Mouse (Mus musculus): ENCODE measurements around the gene Hadh. TPM values are rescaled to one million over a fixed set of nuclear protein-coding genes. Genes with fewer than 3 reads are reported as not detected.

Hadh gene
- total RNA-seq (2012; rRNA removed) (39.1 and 42.3 TPM in 2 replicates), polyA plus RNA-seq (2012; ENCODE audit: insufficient read depth in 1 of 2, insufficient read length in 2 of 2, low read depth in 1 of 2, low replicate concordance in 2 of 2, missing spikeins in 1 of 2) (10 to 100 TPM in 1 of 2 experiments, not detected in 1; 66.9 TPM)

GRCm38 (mm10) chr3:131271559-131272373 lies at the start of gene Hadh:
Gene Hadh, minus strand, starts transcription at chr3:131272101.
- peak within 1 kb of the TSS; percentile 83 for H3K9ac ChIP-seq (ENCODE audit: control insufficient read depth, low read depth, low read length, poor library complexity, severe bottlenecking)
- H3K4me3 ChIP-seq (ENCODE audit: control insufficient read depth in 1 of 2, insufficient read depth in 1 of 2, low read depth in 2 of 2, low read length in 2 of 2) = peak within 1 kb of the TSS; percentile 91 to 96
- peaks cover 4 to 8% of the 10 kb centered on the region in 2 experiments; a peak in 3 of 4 replicates for H3K4me1 ChIP-seq (ENCODE audit: control insufficient read depth in 1 of 2, insufficient read depth in 2 of 2, low read length in 2 of 2)
- no peaks in the 10 kb centered on the region; the same call in 1 of the 2 replicates for H3K79me2 ChIP-seq (ENCODE audit: control insufficient read depth, insufficient read depth, low read length, poor library complexity)
- H3K27me3 ChIP-seq (ENCODE audit: control insufficient read depth in 1 of 2, insufficient read depth in 2 of 2, low read length in 2 of 2) = no peaks in the 10 kb centered on the region
- TF ChIP-seq POLR2AphosphoS2 (IDR thresholded peaks at IDR 0.05; ENCODE audit: low read length) (no peak), SIN3A (IDR thresholded peaks at IDR 0.05; ENCODE audit: low read length) (peak; percentile 66), USF2 (IDR thresholded peaks at IDR 0.05; ENCODE audit: borderline replicate concordance in 1 of 2, insufficient read depth in 1 of 2, low read depth in 1 of 2, low read length in 2 of 2) (no peak), NRF1 (IDR thresholded peaks at IDR 0.05; ENCODE audit: insufficient read depth, low read depth, low read length, poor library complexity, severe bottlenecking) (no peak), ETS1 (IDR thresholded peaks at IDR 0.05; ENCODE audit: low read depth, low read length) (no peak), TBP (IDR thresholded peaks at IDR 0.05; ENCODE audit: low read depth, low read length) (0 out of 2 replicates have a peak, but pooled peaks have one; percentile 15), TAL1 (IDR thresholded peaks at IDR 0.05; ENCODE audit: low read length) (0 out of 2 replicates have a peak, but pooled peaks have one; percentile 5), ZMIZ1 (IDR thresholded peaks at IDR 0.05; ENCODE audit: low read depth, low read length) (peak; percentile 81), CHD1 (IDR thresholded peaks at IDR 0.05; ENCODE audit: low read depth, low read length) (no peak), POLR2A (IDR thresholded peaks at IDR 0.05; ENCODE audit: control insufficient read depth in 1 of 2, insufficient read depth in 1 of 2, low read depth in 1 of 2, low read length in 2 of 2, poor library complexity in 1 of 2) (peak; percentile 49 to 71; a peak in 3 of 4 replicates), JUND (IDR thresholded peaks at IDR 0.05; ENCODE audit: low read depth, low read length) (no peak), ZC3H11A (IDR thresholded peaks at IDR 0.05; ENCODE audit: low read depth, low read length) (no peak), RAD21 (IDR thresholded peaks at IDR 0.05; ENCODE audit: low read depth, low read length) (no peak), KAT2A (conservative IDR thresholded peaks at IDR 0.05; ENCODE audit: low read depth, low read length) (no peak), HCFC1 (IDR thresholded peaks at IDR 0.05; ENCODE audit: low read depth, low read length) (0 out of 2 replicates have a peak, but pooled peaks have one; percentile 14), RCOR1 (IDR thresholded peaks at IDR 0.05; ENCODE audit: low read depth, low read length) (no peak), TCF12 (IDR thresholded peaks at IDR 0.05; ENCODE audit: low read depth, low read length) (peak; percentile 40; the same call in 1 of the 2 replicates), MEF2A (IDR thresholded peaks at IDR 0.05; ENCODE audit: extremely low read depth, insufficient replicate concordance, low read depth, low read length, poor library complexity, severe bottlenecking) (no peak), USF1 (IDR thresholded peaks at IDR 0.05; ENCODE audit: low read depth, low read length) (no peak), NELFE (IDR thresholded peaks at IDR 0.05; ENCODE audit: low read depth, low read length) (peak; percentile 52), ZNF384 (IDR thresholded peaks at IDR 0.05; ENCODE audit: low read depth, low read length) (no peak), MAFK (IDR thresholded peaks at IDR 0.05; ENCODE audit: borderline replicate concordance, low read depth, low read length) (no peak), MXI1 (IDR thresholded peaks at IDR 0.05; ENCODE audit: low read depth, low read length) (peak; percentile 48), MYC (IDR thresholded peaks at IDR 0.05; ENCODE audit: low read depth, low read length) (0 out of 2 replicates have a peak, but pooled peaks have one; percentile 26), MAX (IDR thresholded peaks at IDR 0.05; ENCODE audit: low read length) (0 out of 2 replicates have a peak, but pooled peaks have one; percentile 14)
- H3K36me3 ChIP-seq (ENCODE audit: control insufficient read depth in 1 of 2, insufficient read depth in 2 of 2, low read length in 2 of 2) = peaks cover 0 to 8% of the 10 kb centered on the region in 2 experiments; a peak in 2 of 4 replicates
- no peaks in the 10 kb centered on the region for H3K9me3 ChIP-seq (replicated peaks; ENCODE audit: insufficient read depth, low read length)
- H3K27ac ChIP-seq (ENCODE audit: control insufficient read depth, low read depth, low read length) = peak within 1 kb of the TSS; percentile 71
- peak; percentile 91 for DNase-seq (ENCODE audit: low read depth, low spot score)

Measured in MEL (cell line).